Mouse (Mus musculus) leukemia stem cell, adult 10-12 weeks (primary cell): ENCODE data around the gene Castor1. TPM values are rescaled to one million over a fixed set of nuclear protein-coding genes. Genes with fewer than 3 reads are reported as not detected.

ENCODE experiments used
- polyA plus RNA-seq: library from polyadenylated mRNA; stranded (reverse); fragments of >175 nt; gene quantifications from 2 replicates; pipeline ENCODE4 v1.2.3, GENCODE M21; 2012; ENCODE audit warnings: low replicate concordance

Gene Castor1
- 0.73 and 2.3 TPM in 2 replicates for polyA plus RNA-seq

GRCm38 (mm10) chr11:4217914-4218629, at the start of gene Castor1:
TSS of gene Castor1 (plus strand) at chr11:4218225.

DNA sequence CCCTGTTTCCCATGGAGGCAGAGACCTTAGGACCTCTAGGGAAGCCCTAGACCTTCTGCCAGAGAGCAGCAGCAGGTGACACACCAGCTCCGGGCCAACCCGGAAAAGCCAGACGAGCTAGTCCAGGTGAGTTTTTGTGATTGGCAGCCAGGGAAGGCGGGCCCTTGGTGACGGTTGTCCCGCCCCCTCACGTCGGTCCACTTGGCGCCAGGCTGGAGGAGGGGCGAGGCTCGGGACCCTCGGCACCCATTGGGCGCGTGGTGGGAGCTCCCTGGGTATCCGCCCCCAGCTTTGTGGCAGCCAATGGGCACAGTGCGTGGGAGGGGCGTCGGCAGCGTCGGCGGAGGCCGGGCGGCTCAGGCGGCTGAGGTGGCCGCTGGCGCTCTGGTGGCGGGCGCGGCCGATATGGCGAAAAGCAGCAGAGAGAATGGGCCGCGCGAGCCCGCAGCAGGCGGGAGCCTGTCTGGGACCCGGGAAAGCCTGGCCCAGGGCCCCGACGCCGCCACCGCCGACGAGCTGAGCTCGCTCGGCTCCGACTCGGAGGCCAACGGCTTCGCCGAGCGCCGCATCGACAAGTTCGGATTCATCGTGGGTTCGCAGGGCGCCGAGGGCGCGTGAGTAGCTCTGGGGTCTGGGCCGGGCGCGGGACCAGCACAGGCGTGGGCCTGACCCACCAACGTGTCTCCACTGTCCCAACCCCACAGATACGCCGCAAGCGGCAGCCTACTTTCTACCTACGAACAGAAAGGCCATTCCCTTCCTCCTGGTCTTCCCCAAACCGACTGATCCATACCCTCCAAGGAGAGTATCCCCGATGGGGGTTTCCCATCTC, 31.3 kb upstream of the Castor1 start, which contains the start of gene Tbc1d10a:
TSS of gene Tbc1d10a (plus strand) at position 304 of the 832 bp plus-strand sequence.

DNA sequence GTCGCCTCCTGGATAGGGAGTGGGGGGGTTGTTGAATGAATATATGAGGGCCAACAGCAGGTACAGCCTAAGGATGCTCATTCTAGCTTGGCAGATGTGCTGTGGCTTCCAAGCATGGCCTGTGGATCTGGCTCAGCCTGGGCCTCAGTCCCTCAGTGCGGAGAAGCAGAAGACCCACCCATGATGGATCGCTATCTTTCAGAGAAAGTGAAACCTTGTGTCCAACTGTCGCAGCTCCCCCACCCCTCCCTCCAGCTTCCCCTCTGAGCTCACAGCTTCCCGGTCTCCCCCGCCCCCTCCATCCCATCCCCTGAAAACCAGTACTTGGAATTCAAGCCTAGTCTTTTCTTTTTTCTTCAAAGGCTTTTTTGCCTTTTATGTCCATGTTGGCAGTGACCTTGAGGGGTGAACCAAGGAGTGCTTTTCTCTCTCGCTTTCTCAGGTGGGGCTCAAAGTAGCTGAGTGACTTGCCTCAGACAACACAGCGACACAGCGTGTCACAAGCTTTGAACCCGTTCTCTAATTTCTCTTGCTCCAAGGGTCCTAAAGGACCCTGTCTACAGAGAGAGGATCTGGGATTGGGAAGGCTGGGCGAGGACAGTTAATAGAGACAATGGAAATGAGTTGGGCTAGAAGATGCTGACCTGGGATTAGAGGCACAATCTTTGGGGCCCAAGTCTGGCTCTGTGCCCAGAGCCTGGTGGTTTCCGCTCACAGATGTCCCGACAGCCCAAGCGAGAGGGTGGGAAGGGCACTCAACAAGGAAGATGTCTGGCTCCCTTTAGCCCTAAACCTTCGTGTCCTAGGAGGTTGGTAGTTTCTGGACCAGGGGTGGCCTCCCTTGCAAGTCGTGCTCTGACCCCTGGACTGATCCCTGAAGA, 17.9 kb downstream of the Castor1 start, which contains the start of gene Osm:
TSS of gene Osm (plus strand) at position 756 of the 881 bp plus-strand sequence.

DNA sequence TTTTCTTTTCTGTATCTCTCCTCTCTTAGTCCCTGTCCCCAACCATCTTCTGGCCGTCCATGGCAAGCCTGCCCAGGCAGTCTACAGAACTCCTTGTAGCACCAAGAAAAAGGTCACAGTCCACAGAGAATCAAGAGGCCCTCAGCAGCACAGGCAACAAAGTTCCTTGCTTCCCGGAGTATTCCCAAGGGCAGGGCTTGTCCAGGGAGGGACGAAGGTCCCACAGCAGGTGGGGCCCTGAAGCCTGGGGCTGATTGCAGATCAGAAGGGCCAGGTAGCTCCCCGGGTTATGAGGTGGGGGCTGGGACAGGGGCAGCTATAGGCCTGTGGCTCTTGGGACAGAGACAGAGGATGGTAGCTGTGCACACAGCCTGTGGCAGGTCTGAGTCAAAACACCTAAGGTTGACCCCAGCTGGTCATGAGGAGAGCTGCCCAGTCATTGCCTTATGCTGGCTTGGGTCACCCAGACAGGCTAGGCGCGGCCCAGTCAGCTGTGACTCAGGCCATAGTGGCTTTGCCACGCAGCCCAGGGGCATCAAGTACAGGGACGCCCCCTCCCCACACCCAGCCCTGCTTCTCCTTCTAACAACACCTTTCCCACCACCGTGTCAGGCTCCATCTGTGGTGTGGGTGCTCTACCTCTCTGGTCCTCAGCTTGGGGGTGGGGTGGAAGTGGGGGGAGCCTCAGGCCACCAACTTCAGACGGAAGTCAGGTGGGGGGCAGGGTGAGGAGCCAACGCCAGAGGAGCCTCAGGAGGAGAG, 39.0 kb downstream of the Castor1 start, which contains the start of gene Lif:
TSS of gene Lif (plus strand) at position 712 of the 762 bp plus-strand sequence.

Other genes starting within 250 kb of the Castor1 start
- not detected in 2 replicates for gene 4930556J24Rik, start 241.4 kb upstream of the Castor1 start, polyA plus RNA-seq
- gene Gal3st1, start 234.6 kb upstream of the Castor1 start, polyA plus RNA-seq = not detected in 2 replicates
- gene Sec14l4, start 186.8 kb upstream of the Castor1 start, polyA plus RNA-seq = not detected in 2 replicates
- not detected in 2 replicates for gene Sec14l3, start 153.4 kb upstream of the Castor1 start, polyA plus RNA-seq
- 14.6 and 26.5 TPM in 2 replicates for gene Mtfp1, start 122.8 kb upstream of the Castor1 start, polyA plus RNA-seq
- 9.2 and 18.3 TPM in 2 replicates for gene Sec14l2, start 94.8 kb upstream of the Castor1 start, polyA plus RNA-seq
- gene Rnf215, start 83.0 kb upstream of the Castor1 start, polyA plus RNA-seq = 11.0 and 14.2 TPM in 2 replicates
- gene Ccdc157, start 57.9 kb upstream of the Castor1 start, polyA plus RNA-seq = 2.2 and 2.6 TPM in 2 replicates
- 41.2 and 118 TPM in 2 replicates for gene Sf3a1, start 57.9 kb upstream of the Castor1 start, polyA plus RNA-seq
- gene Tbc1d10a, start 31.4 kb upstream of the Castor1 start, polyA plus RNA-seq = 20.7 and 21.4 TPM in 2 replicates
- gene Osm, start 18.2 kb downstream of the Castor1 start, polyA plus RNA-seq = 9.5 and 12.7 TPM in 2 replicates
- 0.23 and 0.86 TPM in 2 replicates for gene Lif, start 39.3 kb downstream of the Castor1 start, polyA plus RNA-seq
- not detected in 2 replicates for gene Hormad2, start 222.9 kb downstream of the Castor1 start, polyA plus RNA-seq